Mouse (Mus musculus): ENCODE measurements around the gene Myo16.

- TF ChIP-seq CTCF (IDR thresholded peaks at IDR 0.05; ENCODE audit: low read depth, low read length): no peak
- no peak for TF ChIP-seq POLR2A (IDR thresholded peaks at IDR 0.05; ENCODE audit: insufficient read depth, low read length)
These were observed 478.9 kb downstream of the Myo16 start for GRCm38 (mm10) chr8:10632603-10633002.

Measured in ES-Bruce4 (cell line).